Mouse (Mus musculus): ENCODE results near the gene Olfr524.

- TF ChIP-seq POLR2A (IDR thresholded peaks at IDR 0.05; ENCODE audit: borderline replicate concordance, low read depth, low read length) (no peak), CTCF (IDR thresholded peaks at IDR 0.05; ENCODE audit: low read depth, low read length) (no peak)
Observed at GRCm38 (mm10) chr7:140224209-140224608, 18.4 kb upstream of the Olfr524 start.
